Comparison of ENCODE assay signal across 16 mouse cellular contexts in the genomic region with DNA sequence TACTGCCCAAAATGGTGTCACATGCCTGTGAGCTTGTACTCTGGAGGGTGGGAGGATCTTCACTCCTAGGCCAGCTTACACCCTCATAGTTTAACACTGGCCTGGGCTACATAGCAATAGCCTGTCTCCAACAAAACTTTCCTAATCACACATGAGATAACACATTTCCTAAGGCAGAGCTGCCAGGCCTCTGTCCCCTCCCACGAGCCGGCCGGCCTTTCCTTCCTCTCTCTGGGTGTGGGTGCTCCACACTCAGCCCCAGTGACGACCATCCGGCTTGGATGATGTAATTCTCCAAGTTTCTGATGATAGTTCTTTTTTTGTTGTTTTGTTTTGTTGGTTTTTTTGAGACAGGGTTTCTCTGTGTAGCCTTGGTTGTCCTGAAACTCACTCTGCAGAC. TPM values are rescaled to one million over a fixed set of nuclear protein-coding genes. Genes with fewer than 3 reads are reported as not detected.
DNase-seq lines count a peak whose midpoint lies in the region; ATAC-seq and TF ChIP-seq lines count a peak whose summit lies in the region.
"Had no signal": no experiment of that assay in that cellular context is flagged by ENCODE, and none has a peak within 500 bp of the region (broad histone marks: within the 10 kb centered on the region; RNA-seq: fewer than 3 reads in every experiment).

No protein-coding gene starts in this region.

- no peaks in the 10 kb centered on the region for H3K36me3 ChIP-seq in heart, postnatal 0 days (replicated peaks; ENCODE audit: control insufficient read depth, insufficient read depth, low read length)
- H3K36me3 ChIP-seq in liver, postnatal 0 days (replicated peaks; ENCODE audit: insufficient read depth, low read length): no peaks in the 10 kb centered on the region
- H3K36me3 ChIP-seq: hindbrain, embryonic 10.5 days; limb, embryonic 10.5 days; midbrain, embryonic 10.5 days; neural tube, embryonic 12.5 days had no signal

- peak; percentile 75 for DNase-seq in 416B (ENCODE audit: low read depth)
- DNase-seq in c-Kit-positive CD71-negative TER-119-negative erythroid progenitor cells, embryonic 14.5 days (ENCODE audit: low read depth): peak; percentile 26
- peak; percentile 44 for DNase-seq in heart, postnatal 0 days (ENCODE audit: low spot score)
- DNase-seq in liver, postnatal 0 days: peak; percentile 53
- no peak for DNase-seq in layer of hippocampus, adult 18-20 months (ENCODE audit: low spot score in 2 of 2)
- DNase-seq in retina, embryonic 14.5 days (ENCODE audit: low spot score): no peak
- DNase-seq: cerebellum, adult 11 months; kidney, adult 8-10 months; right cerebral cortex, adult 18-20 months; thymus, postnatal 4 days had no signal

- no peak overlapping the region for H3K9ac ChIP-seq in heart, postnatal 0 days (replicated peaks; ENCODE audit: low read depth, low read length)
- no peak overlapping the region for H3K9ac ChIP-seq in liver, postnatal 0 days (replicated peaks)
- H3K9ac ChIP-seq: forebrain, embryonic 13.5 days; neural tube, embryonic 12.5 days had no signal

- TF ChIP-seq EP300 in heart, postnatal 0 days (IDR thresholded peaks at IDR 0.05; ENCODE audit: low read depth): peak; percentile 32; the same call in 1 of the 2 replicates
- TF ChIP-seq EP300 in liver, postnatal 0 days (IDR thresholded peaks at IDR 0.05; ENCODE audit: low read depth): no peak

- no peak for TF ChIP-seq CTCF in heart, postnatal 0 days (IDR thresholded peaks at IDR 0.05; ENCODE audit: low read depth)
- no peak for TF ChIP-seq CTCF in liver, postnatal 0 days (IDR thresholded peaks at IDR 0.05; ENCODE audit: low read depth)

- 20% methylated on average over 5 of the region's 5 CpGs for WGBS in heart, postnatal 0 days
- 37% methylated on average over 5 of the region's 5 CpGs for WGBS in liver, postnatal 0 days (ENCODE audit: insufficient replicate concordance)

- no peaks in the 10 kb centered on the region for H3K9me3 ChIP-seq in heart, postnatal 0 days (replicated peaks; ENCODE audit: control insufficient read depth, low read length)
- no peaks in the 10 kb centered on the region for H3K9me3 ChIP-seq in liver, postnatal 0 days (ENCODE audit: low read length)
- H3K9me3 ChIP-seq: forebrain, embryonic 13.5 days; hindbrain, embryonic 10.5 days; limb, embryonic 10.5 days; midbrain, embryonic 10.5 days; neural tube, embryonic 12.5 days had no signal

- H3K4me3 ChIP-seq in heart, postnatal 0 days (ENCODE audit: low read depth, low read length): no peak overlapping the region
- H3K4me3 ChIP-seq in liver, postnatal 0 days (ENCODE audit: low read depth, low read length): no peak overlapping the region
- H3K4me3 ChIP-seq: forebrain, embryonic 13.5 days; hindbrain, embryonic 10.5 days; limb, embryonic 10.5 days; midbrain, embryonic 10.5 days; neural tube, embryonic 12.5 days had no signal

- no peaks in the 10 kb centered on the region for H3K27me3 ChIP-seq in heart, postnatal 0 days (ENCODE audit: control insufficient read depth, insufficient read depth, low read length)
- no peaks in the 10 kb centered on the region for H3K27me3 ChIP-seq in liver, postnatal 0 days (ENCODE audit: insufficient read depth, low read length)
- H3K27me3 ChIP-seq: forebrain, embryonic 13.5 days; neural tube, embryonic 12.5 days had no signal

- H3K27ac ChIP-seq in heart, postnatal 0 days (ENCODE audit: low read depth): peak overlapping the region; percentile 38; the same call in 1 of the 2 replicates
- H3K27ac ChIP-seq in liver, postnatal 0 days (ENCODE audit: low read depth): no peak overlapping the region
- H3K27ac ChIP-seq: forebrain, embryonic 13.5 days; hindbrain, embryonic 10.5 days; limb, embryonic 10.5 days; midbrain, embryonic 10.5 days; neural tube, embryonic 12.5 days had no signal

- H3K4me2 ChIP-seq in heart, postnatal 0 days (ENCODE audit: low read depth, low read length): no peak overlapping the region
- H3K4me2 ChIP-seq in liver, postnatal 0 days (ENCODE audit: low read depth, low read length): no peak overlapping the region
- H3K4me2 ChIP-seq: forebrain, embryonic 13.5 days; neural tube, embryonic 12.5 days had no signal

- ATAC-seq in heart, postnatal 0 days (ENCODE audit: insufficient read depth, low read depth): peak; percentile 74
- peak; percentile 53 for ATAC-seq in liver, postnatal 0 days
- ATAC-seq in cerebellum, adult (ENCODE audit: insufficient number of reproducible peaks, low FRiP score, low TSS enrichment): no peak
- ATAC-seq: forebrain, embryonic 13.5 days had no signal

- peaks cover 7% of the 10 kb centered on the region; the same call in 1 of the 2 replicates for H3K4me1 ChIP-seq in heart, postnatal 0 days (ENCODE audit: control insufficient read depth, insufficient read depth)
- no peaks in the 10 kb centered on the region for H3K4me1 ChIP-seq in liver, postnatal 0 days (ENCODE audit: insufficient read depth)

RNA-seq across cellular contexts. Expression of a gene that starts 54.1 kb away (rescaled TPM):
- total RNA-seq in heart, postnatal 0 days (2014; rRNA removed; ENCODE audit: low replicate concordance): 9.6 and 12.6 TPM in 2 replicates
- 1.1 and 1.2 TPM in 2 replicates for polyA plus RNA-seq in heart, postnatal 0 days (2015; fragmentation: Nextera tagmentation; extraction: Ambion mirVana)
- 0.51 TPM in 2 replicates for polyA plus RNA-seq in liver, postnatal 0 days (2015; fragmentation: Nextera tagmentation; extraction: Ambion mirVana)
- 1 to 10 TPM; 3.4 to 4.7 TPM for total RNA-seq in layer of hippocampus, adult 18-20 months (2021)

Comparison
In these comparisons a context has a peak if more than half of its experiments do, and no peak if none do; other contexts are left out.
1. DNase-seq: peak in 416B (single experiment), c-Kit-positive CD71-negative TER-119-negative erythroid progenitor cells, embryonic 14.5 days (single experiment), heart, postnatal 0 days (single experiment) and liver, postnatal 0 days (single experiment); none in layer of hippocampus, adult 18-20 months (0 of 2) and retina, embryonic 14.5 days (single experiment).